Mouse (Mus musculus): ENCODE measurements around the gene Tnfsf13. TPM values are rescaled to one million over a fixed set of nuclear protein-coding genes. Genes with fewer than 3 reads are reported as not detected.
"Not testable (repeated sequence)": the region's sequence is repeated elsewhere in the genome, so short reads cannot be mapped to it uniquely, and the experiment has no call there.

Tnfsf13 gene
- polyA plus RNA-seq, 1 experiment from 2014 or later, result 0.25 TPM

- Histone ChIP-seq H3K27me3 (ENCODE audit: insufficient read depth, poor library complexity, severe bottlenecking) (no peaks in the 10 kb centered on the region), H3K36me3 (no peaks in the 10 kb centered on the region), H3K4me1 (peaks cover 41% of the 10 kb centered on the region), H3K4me3 (no peak overlapping the region), H3K9me3 (no peaks in the 10 kb centered on the region), H3K27ac (no peak overlapping the region)
- no peak for DNase-seq (ENCODE audit: low spot score)
- 66% methylated on average over 20 of the region's 20 CpGs for WGBS
Observed at GRCm38 (mm10) chr11:69712954-69713672, 27.5 kb upstream of the Tnfsf13 start.

- Histone ChIP-seq H3K4me1 (peaks cover 35% of the 10 kb centered on the region), H3K36me3 (no peaks in the 10 kb centered on the region), H3K27ac (no peak overlapping the region), H3K27me3 (ENCODE audit: insufficient read depth, poor library complexity, severe bottlenecking) (no peaks in the 10 kb centered on the region), H3K4me3 (no peak overlapping the region), H3K9me3 (no peaks in the 10 kb centered on the region)
- WGBS, result 77% methylated on average over 2 of the region's 2 CpGs
- no peak for DNase-seq (ENCODE audit: low spot score)
Observed at GRCm38 (mm10) chr11:69711082-69711481, 25.5 kb upstream of the Tnfsf13 start.

- 78% methylated on average over 3 of the region's 3 CpGs for whole genome bisulfite sequencing
- Histone ChIP-seq H3K4me1 (peaks cover 28% of the 10 kb centered on the region), H3K36me3 (no peaks in the 10 kb centered on the region), H3K9me3 (no peaks in the 10 kb centered on the region), H3K27ac (no peak overlapping the region), H3K4me3 (no peak overlapping the region), H3K27me3 (ENCODE audit: insufficient read depth, poor library complexity, severe bottlenecking) (no peaks in the 10 kb centered on the region)
- DNase-seq (ENCODE audit: low spot score), result no peak
Observed at GRCm38 (mm10) chr11:69710470-69710869, 24.9 kb upstream of the Tnfsf13 start.

- no peaks in the 10 kb centered on the region for H3K9me3 ChIP-seq
- H3K27ac ChIP-seq, result peak overlapping the region; percentile 70
Observed at GRCm38 (mm10) chr11:69709554-69710446, 24.2 kb upstream of the Tnfsf13 start.

GRCm38 (mm10) chr11:69708614-69709265 lies 23.2 kb upstream of the Tnfsf13 start:
- Histone ChIP-seq H3K4me3 (no peak overlapping the region), H3K36me3 (no peaks in the 10 kb centered on the region), H3K9me3 (no peaks in the 10 kb centered on the region), H3K27me3 (ENCODE audit: insufficient read depth, poor library complexity, severe bottlenecking) (no peaks in the 10 kb centered on the region), H3K4me1 (peaks cover 20% of the 10 kb centered on the region), H3K27ac (0 out of 2 replicates have a peak overlapping the region, but pooled peaks have one; percentile 70)
- no peak for DNase-seq (ENCODE audit: low spot score)
- 79% methylated on average over 3 of the region's 3 CpGs for WGBS

More at GRCm38 (mm10) chr11:69709554-69710446, 24.2 kb upstream of the Tnfsf13 start:
- 47% methylated on average over 11 of the region's 11 CpGs for WGBS
- H3K4me1 ChIP-seq, result peaks cover 24% of the 10 kb centered on the region
- no peak for DNase-seq (ENCODE audit: low spot score)
- no peak overlapping the region for H3K4me3 ChIP-seq
- no peaks in the 10 kb centered on the region for H3K36me3 ChIP-seq
- no peaks in the 10 kb centered on the region for H3K27me3 ChIP-seq (ENCODE audit: insufficient read depth, poor library complexity, severe bottlenecking)

- no peaks in the 10 kb centered on the region for H3K36me3 ChIP-seq
- no peak for DNase-seq (ENCODE audit: low spot score)
- peaks cover 16% of the 10 kb centered on the region for H3K4me1 ChIP-seq
- H3K27ac ChIP-seq, result no peak overlapping the region
- 83% methylated on average over 4 of the region's 4 CpGs for WGBS
- no peaks in the 10 kb centered on the region for H3K9me3 ChIP-seq
- H3K27me3 ChIP-seq (ENCODE audit: insufficient read depth, poor library complexity, severe bottlenecking), result no peaks in the 10 kb centered on the region
- H3K4me3 ChIP-seq, result no peak overlapping the region
Observed at GRCm38 (mm10) chr11:69707873-69708381, 22.3 kb upstream of the Tnfsf13 start.

GRCm38 (mm10) chr11:69707480-69707847 lies 21.9 kb upstream of the Tnfsf13 start:
- Histone ChIP-seq H3K4me1 (peaks cover 16% of the 10 kb centered on the region), H3K4me3 (no peak overlapping the region), H3K9me3 (no peaks in the 10 kb centered on the region), H3K36me3 (no peaks in the 10 kb centered on the region), H3K27ac (no peak overlapping the region), H3K27me3 (ENCODE audit: insufficient read depth, poor library complexity, severe bottlenecking) (no peaks in the 10 kb centered on the region)
- 88% methylated on average over 4 of the region's 4 CpGs for WGBS
- DNase-seq (ENCODE audit: low spot score), result no peak

- H3K4me1 ChIP-seq, result peaks cover 16% of the 10 kb centered on the region
- H3K36me3 ChIP-seq, result no peaks in the 10 kb centered on the region
- no peak overlapping the region for H3K27ac ChIP-seq
- WGBS, result 49% methylated on average over 6 of the region's 6 CpGs
- DNase-seq (ENCODE audit: low spot score), result no peak
- H3K27me3 ChIP-seq (ENCODE audit: insufficient read depth, poor library complexity, severe bottlenecking), result no peaks in the 10 kb centered on the region
- H3K9me3 ChIP-seq, result no peaks in the 10 kb centered on the region
- H3K4me3 ChIP-seq, result no peak overlapping the region
Observed at GRCm38 (mm10) chr11:69706775-69707479, 21.3 kb upstream of the Tnfsf13 start.

- Histone ChIP-seq H3K4me1 (peaks cover 27% of the 10 kb centered on the region), H3K27me3 (ENCODE audit: insufficient read depth, poor library complexity, severe bottlenecking) (no peaks in the 10 kb centered on the region), H3K4me3 (no peak overlapping the region), H3K9me3 (no peaks in the 10 kb centered on the region), H3K36me3 (no peaks in the 10 kb centered on the region), H3K27ac (no peak overlapping the region)
- 42% methylated on average over 2 of the region's 2 CpGs for WGBS
- no peak for DNase-seq (ENCODE audit: low spot score)
Observed at GRCm38 (mm10) chr11:69704613-69705010, 19.0 kb upstream of the Tnfsf13 start.

- WGBS, result 68% methylated on average over 8 of the region's 8 CpGs
- DNase-seq (ENCODE audit: low spot score), result no peak
Observed at GRCm38 (mm10) chr11:69703814-69704612, 18.4 kb upstream of the Tnfsf13 start.

GRCm38 (mm10) chr11:69703381-69703780 lies 17.8 kb upstream of the Tnfsf13 start:
- not testable (repeated sequence) for H3K36me3 ChIP-seq; H3K27ac ChIP-seq; H3K9me3 ChIP-seq; H3K4me3 ChIP-seq; DNase-seq (ENCODE audit: low spot score); H3K27me3 ChIP-seq (ENCODE audit: insufficient read depth, poor library complexity, severe bottlenecking)
- WGBS, result 77% methylated on average over 3 of the region's 3 CpGs
- H3K4me1 ChIP-seq, result peaks cover 17% of the 10 kb centered on the region

More at GRCm38 (mm10) chr11:69703814-69704612, 18.4 kb upstream of the Tnfsf13 start:
- Histone ChIP-seq H3K27me3 (ENCODE audit: insufficient read depth, poor library complexity, severe bottlenecking) (no peaks in the 10 kb centered on the region), H3K36me3 (no peaks in the 10 kb centered on the region), H3K27ac (no peak overlapping the region), H3K4me3 (no peak overlapping the region), H3K9me3 (no peaks in the 10 kb centered on the region), H3K4me1 (peaks cover 24% of the 10 kb centered on the region)

GRCm38 (mm10) chr11:69702886-69703285 lies 17.3 kb upstream of the Tnfsf13 start:
- not testable (repeated sequence) for H3K27me3 ChIP-seq (ENCODE audit: insufficient read depth, poor library complexity, severe bottlenecking); H3K4me3 ChIP-seq; DNase-seq (ENCODE audit: low spot score); H3K9me3 ChIP-seq; H3K27ac ChIP-seq; H3K36me3 ChIP-seq
- peaks cover 17% of the 10 kb centered on the region for H3K4me1 ChIP-seq
- WGBS, result 94% methylated on average over 10 of the region's 10 CpGs

Measured in heart, embryonic 10.5 days (tissue).